Mouse (Mus musculus) C2C12 (cell line): ENCODE results near the gene Samhd1. TPM values are rescaled to one million over a fixed set of nuclear protein-coding genes. Genes with fewer than 3 reads are reported as not detected.

Experiments used
- H3K27me3 ChIP-seq: one replicate; pipeline ENCODE4 v1.6.1; 2011; ENCODE audit not compliant: control insufficient read depth, insufficient read depth, insufficient read length
- H3K36me3 ChIP-seq: one replicate; pipeline ENCODE4 v1.6.1; 2011; ENCODE audit not compliant: control insufficient read depth, insufficient read depth
- H3K4me3 ChIP-seq: one replicate; pipeline ENCODE4 v1.5.1; 2011; ENCODE audit warnings: mild to moderate bottlenecking, control low read depth; ENCODE audit not compliant: poor library complexity, insufficient read depth, severe bottlenecking
- H3K79me2 ChIP-seq: one replicate; pipeline ENCODE4 v1.6.1; 2011; ENCODE audit not compliant: control insufficient read depth, insufficient read depth
- H3K79me3 ChIP-seq: one replicate; pipeline ENCODE4 v1.6.1; 2011; ENCODE audit warnings: low read depth, control low read depth
- H3ac ChIP-seq: one replicate; pipeline ENCODE3; 2011; ENCODE audit warnings: low read depth; ENCODE audit not compliant: control insufficient read depth, insufficient read length
- CEBPB ChIP-seq: IDR thresholded peaks from one replicate; pipeline ENCODE4 v1.6.1; 2011; ENCODE audit warnings: low read depth, mild to moderate bottlenecking, control low read depth, moderate library complexity
- CTCF ChIP-seq: IDR thresholded peaks from one replicate; pipeline ENCODE4 v1.5.1; 2011; ENCODE audit not compliant: control insufficient read depth, insufficient read depth, insufficient read length
- FOSL1 ChIP-seq: IDR thresholded peaks from one replicate; pipeline ENCODE4 v1.8.0; 2011; ENCODE audit warnings: mild to moderate bottlenecking, low read length; ENCODE audit not compliant: poor library complexity, insufficient read depth, severe bottlenecking
- MAX ChIP-seq: IDR thresholded peaks from one replicate; pipeline ENCODE4 v1.6.1; 2011; ENCODE audit warnings: mild to moderate bottlenecking, control low read depth
- MYOD1 ChIP-seq: IDR thresholded peaks from one replicate; pipeline ENCODE4 v1.6.1; 2011; ENCODE audit warnings: low read depth; ENCODE audit not compliant: control insufficient read depth, insufficient read length
- MYOG ChIP-seq: IDR thresholded peaks from one replicate; pipeline ENCODE4 v1.6.1; 2011; ENCODE audit not compliant: control insufficient read depth, insufficient read length; ENCODE audit errors: extremely low read depth
- USF1 ChIP-seq: IDR thresholded peaks from one replicate; pipeline ENCODE4 v1.6.1; 2011; ENCODE audit warnings: low read depth, mild to moderate bottlenecking, control low read depth, moderate library complexity
- polyA plus RNA-seq: library from polyadenylated mRNA; unstranded; fragments of >200 nt; fragmentation: generic; extraction: Trizol; gene quantifications from one replicate; pipeline ENCODE4 v1.2.1, GENCODE M21; 2012; ENCODE audit warnings: missing spikeins

Samhd1 gene
- polyA plus RNA-seq, 1 experiment, result 30.2 TPM

DNA sequence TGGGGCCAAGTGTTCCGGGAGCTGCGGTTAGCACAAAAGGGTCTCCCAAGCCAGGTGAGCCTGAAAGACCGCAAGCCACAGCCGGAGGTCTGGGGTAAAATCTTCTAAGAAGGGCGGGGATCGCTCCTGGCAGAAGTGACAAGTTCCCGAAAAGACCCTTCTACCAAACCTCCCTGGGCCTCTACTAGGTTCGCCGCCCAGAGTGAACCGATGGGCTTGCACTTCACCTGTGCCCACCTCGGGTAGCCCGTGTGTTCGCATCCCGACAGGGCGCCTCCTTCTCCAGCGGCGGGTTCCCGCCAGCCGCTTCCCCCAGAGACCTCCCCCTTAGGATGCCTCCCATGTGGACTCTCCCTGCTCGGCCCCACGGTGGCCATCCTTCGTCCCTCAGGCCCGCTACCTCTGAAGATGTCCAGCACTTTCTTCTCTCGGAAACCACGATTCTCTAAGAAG is 560 bp downstream of the Samhd1 start:
- H3K4me3 ChIP-seq, result peak overlapping the region; percentile 87
- peaks cover 50% of the 10 kb centered on the region for H3K79me2 ChIP-seq
- peaks cover 25% of the 10 kb centered on the region for H3K79me3 ChIP-seq
- H3ac ChIP-seq, result peak overlapping the region; percentile 84
- H3K36me3 ChIP-seq, result peaks cover 2% of the 10 kb centered on the region
- no peaks in the 10 kb centered on the region for H3K27me3 ChIP-seq
- TF ChIP-seq MYOD1 (no peak), MYOG (no peak), CTCF (no peak), CEBPB (no peak), FOSL1 (no peak), MAX (no peak), USF1 (no peak)

DNA sequence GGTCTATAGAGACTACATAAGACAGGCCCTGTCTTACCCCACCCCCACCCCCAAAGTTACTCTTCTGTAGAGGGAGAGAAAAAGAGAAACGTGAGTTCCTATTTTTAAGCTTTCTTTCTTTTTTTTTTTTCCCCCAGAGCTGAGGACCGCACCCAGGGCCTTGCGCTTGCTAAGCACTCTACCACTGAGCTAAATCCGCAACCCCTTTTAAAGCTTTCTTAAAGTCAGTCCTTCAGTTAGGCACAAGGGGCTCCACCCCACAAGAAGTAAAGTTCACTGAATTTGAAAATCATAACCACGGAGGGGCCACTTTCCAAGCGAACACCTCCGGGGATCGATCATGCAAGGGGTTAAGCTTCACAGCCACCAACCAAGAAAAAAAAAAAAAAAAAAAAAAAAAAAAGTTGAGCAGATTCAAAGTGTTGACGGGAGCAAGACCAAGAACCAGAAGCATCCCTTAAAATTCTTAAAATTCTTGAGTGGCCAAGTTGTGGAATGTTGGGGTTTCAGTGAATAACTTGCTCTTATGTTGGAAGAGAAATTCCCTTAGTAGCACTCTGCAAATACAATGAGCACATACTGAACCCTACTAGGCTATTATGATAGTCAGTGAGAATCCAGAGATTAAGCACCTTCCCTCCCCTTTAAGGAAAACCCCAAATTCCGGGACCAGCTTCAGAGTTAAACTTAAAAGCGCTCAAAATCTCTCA is 1.1 kb downstream of the Samhd1 start:
- Histone ChIP-seq H3K79me3 (peaks cover 25% of the 10 kb centered on the region), H3K79me2 (peaks cover 50% of the 10 kb centered on the region), H3ac (peak overlapping the region; percentile 84), H3K36me3 (peaks cover 6% of the 10 kb centered on the region), H3K27me3 (no peaks in the 10 kb centered on the region), H3K4me3 (peak overlapping the region; percentile 87)
- TF ChIP-seq MYOD1 (no peak), CEBPB (no peak), FOSL1 (no peak), CTCF (no peak), MAX (no peak), USF1 (no peak), MYOG (no peak)

DNA sequence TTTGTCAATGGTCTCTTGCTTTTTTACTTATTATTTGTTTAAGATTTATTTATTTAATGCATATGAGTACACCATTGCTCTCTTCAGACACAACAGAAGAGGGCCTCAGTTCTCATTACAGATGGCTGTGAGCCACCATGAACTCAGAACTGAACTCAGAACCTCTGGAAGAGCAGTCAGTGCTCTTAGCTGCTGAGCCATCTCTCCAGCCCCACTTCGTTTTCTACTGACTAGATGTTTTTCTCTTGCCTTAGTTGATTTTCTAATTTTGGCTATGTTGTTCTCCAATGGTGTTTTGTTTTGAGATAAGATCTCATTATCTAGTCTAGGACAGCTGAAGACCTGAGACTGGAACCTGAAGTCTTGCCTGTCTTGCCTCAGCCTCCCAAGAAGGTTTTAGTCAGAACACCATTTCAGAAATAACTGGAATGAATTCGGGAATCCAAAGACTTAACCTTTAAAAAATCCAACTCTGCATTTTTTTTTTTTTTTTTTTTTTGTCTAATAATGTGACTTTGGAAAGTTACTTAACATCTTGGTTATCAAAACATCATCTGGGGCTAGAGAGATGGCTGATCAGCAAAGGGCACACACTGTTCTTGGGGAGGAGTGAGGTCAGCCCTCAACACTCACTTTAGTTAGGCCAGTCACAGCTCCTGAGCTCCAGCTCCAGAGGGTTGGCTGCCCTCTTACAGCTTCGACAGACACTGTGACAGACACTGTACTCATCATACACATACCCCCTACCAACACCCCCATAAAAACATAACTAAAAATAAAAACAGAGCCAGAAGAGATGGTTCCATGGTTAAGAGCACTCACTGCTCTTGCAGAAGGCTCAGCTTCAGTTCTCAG is 2.2 kb downstream of the Samhd1 start:
- no peak for TF ChIP-seq MAX
- TF ChIP-seq CTCF, result no peak
- no peak for TF ChIP-seq MYOD1
- TF ChIP-seq FOSL1, result no peak
- no peak for TF ChIP-seq MYOG
- TF ChIP-seq CEBPB, result no peak
- TF ChIP-seq USF1, result no peak
- no peak overlapping the region for H3K4me3 ChIP-seq

DNA sequence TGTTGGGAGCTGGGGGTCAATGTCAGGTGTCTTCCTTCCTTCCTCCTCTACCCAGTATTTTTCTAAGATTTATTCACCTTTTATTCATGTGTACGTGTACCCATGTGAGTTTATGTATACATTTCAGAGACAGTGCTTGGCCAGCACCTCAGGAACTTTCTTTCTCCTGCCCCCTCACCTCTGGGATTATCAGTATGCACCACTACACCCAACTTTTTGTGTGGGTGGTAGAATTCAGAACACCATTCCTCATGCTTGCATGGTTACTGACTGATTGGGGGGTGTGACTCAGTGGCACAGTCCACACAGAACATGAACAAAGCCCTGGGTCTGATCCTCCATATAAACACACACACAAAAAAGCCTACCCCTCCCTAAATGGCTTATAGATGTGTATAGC is 3.0 kb downstream of the Samhd1 start:
- H3K27me3 ChIP-seq, result no peaks in the 10 kb centered on the region
- no peak overlapping the region for H3ac ChIP-seq
- H3K79me2 ChIP-seq, result peaks cover 50% of the 10 kb centered on the region
- H3K79me3 ChIP-seq, result peaks cover 25% of the 10 kb centered on the region
- TF ChIP-seq MYOD1, result no peak
- TF ChIP-seq USF1, result no peak
- TF ChIP-seq CEBPB, result no peak
- TF ChIP-seq MAX, result no peak
- no peak for TF ChIP-seq CTCF
- peaks cover 22% of the 10 kb centered on the region for H3K36me3 ChIP-seq
- H3K4me3 ChIP-seq, result no peak overlapping the region

More for the DNA sequence above, 2.2 kb downstream of the Samhd1 start:
- Histone ChIP-seq H3K27me3 (no peaks in the 10 kb centered on the region), H3ac (no peak overlapping the region), H3K79me3 (peaks cover 25% of the 10 kb centered on the region), H3K79me2 (peaks cover 50% of the 10 kb centered on the region), H3K36me3 (peaks cover 16% of the 10 kb centered on the region)

DNA sequence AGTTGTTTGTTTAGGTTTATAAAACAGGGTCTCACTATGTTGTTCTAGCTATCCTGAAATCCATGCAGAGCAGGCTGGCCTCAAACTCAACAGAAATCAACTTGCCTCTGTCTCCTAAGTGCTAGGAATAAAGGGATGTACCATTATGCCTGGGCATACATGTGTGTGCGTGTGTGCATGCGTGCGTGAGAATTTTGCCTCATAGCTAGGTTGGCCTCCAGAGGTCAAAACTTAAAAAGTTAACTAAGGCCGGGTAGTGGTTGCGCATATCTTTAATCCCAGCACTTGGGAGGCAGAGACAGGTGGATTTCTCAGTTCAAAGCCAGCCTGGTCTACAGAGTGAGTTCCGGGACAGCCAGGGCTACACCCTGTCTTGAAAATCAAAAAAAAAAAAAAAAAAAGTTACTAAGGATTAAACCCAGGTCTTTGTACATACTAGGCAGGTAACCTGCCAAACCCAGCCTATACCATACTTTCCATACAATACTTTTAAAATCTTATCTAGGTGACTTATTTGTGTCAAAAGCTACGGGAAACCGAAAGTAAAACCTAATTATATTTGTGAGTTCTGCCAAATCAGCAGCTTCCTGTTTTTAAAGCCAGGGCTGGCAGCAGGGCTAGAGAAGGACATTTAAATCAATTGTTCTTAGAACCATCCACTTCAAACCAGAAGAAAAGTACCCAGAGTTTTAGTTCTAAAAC is 4.1 kb downstream of the Samhd1 start:
- peaks cover 25% of the 10 kb centered on the region for H3K79me3 ChIP-seq
- peaks cover 50% of the 10 kb centered on the region for H3K79me2 ChIP-seq
- TF ChIP-seq MYOG (no peak), MAX (no peak), CTCF (no peak), MYOD1 (no peak), USF1 (no peak), FOSL1 (no peak), CEBPB (no peak)
- H3K4me3 ChIP-seq, result no peak overlapping the region
- no peak overlapping the region for H3ac ChIP-seq
- no peaks in the 10 kb centered on the region for H3K27me3 ChIP-seq
- peaks cover 31% of the 10 kb centered on the region for H3K36me3 ChIP-seq
